Mouse (Mus musculus) lung, embryonic 14.5 days (tissue): ENCODE measurements around the gene Stxbp2. TPM values are rescaled to one million over a fixed set of nuclear protein-coding genes. Genes with fewer than 3 reads are reported as not detected.
A peak's percentile ranks its signal among the peaks of the same experiment; 100 is the strongest.

Source experiments
- ATAC-seq: fragments of 200-750 bp; cut with Nextera tagmentation; 2 replicates; pipeline ENCODE4 v1.8.0; 2017; ENCODE audit warnings: mild to moderate bottlenecking, moderate TSS enrichment, moderate library complexity; ENCODE audit not compliant: insufficient read depth
- DNase-seq: peaks from one replicate; pipeline ENCODE4 v3.0.0-alpha.2; 2015
- H3K27ac ChIP-seq: fragments of 300-500 bp; sonication (generic); 2 replicates; pipeline ENCODE4 v1.5.1; 2014; ENCODE audit warnings: low read depth, mild to moderate bottlenecking, moderate library complexity
- H3K27me3 ChIP-seq: fragments of 300-500 bp; sonication (generic); 2 replicates; pipeline ENCODE4 v1.6.1; 2014; ENCODE audit warnings: low read length, control low read depth; ENCODE audit not compliant: insufficient read depth
- H3K36me3 ChIP-seq: fragments of 300-500 bp; sonication (generic); 2 replicates; pipeline ENCODE4 v1.6.1; 2014; ENCODE audit warnings: control low read depth; ENCODE audit not compliant: insufficient read depth
- H3K4me1 ChIP-seq: fragments of 300-500 bp; sonication (generic); 2 replicates; pipeline ENCODE4 v1.6.1; 2014; ENCODE audit warnings: antibody characterized with exemption, control low read depth; ENCODE audit not compliant: insufficient read depth
- H3K4me2 ChIP-seq: fragments of 300-500 bp; sonication (generic); 2 replicates; pipeline ENCODE4 v1.6.1; 2014; ENCODE audit warnings: mild to moderate bottlenecking
- H3K4me3 ChIP-seq: fragments of 300-500 bp; sonication (generic); 2 replicates; pipeline ENCODE4 v1.5.1; 2014; ENCODE audit warnings: low read depth, low read length
- H3K9ac ChIP-seq: fragments of 300-500 bp; sonication (generic); 2 replicates; pipeline ENCODE4 v1.6.1; 2014
- H3K9me3 ChIP-seq: fragments of 300-500 bp; sonication (generic); 2 replicates; pipeline ENCODE4 v1.6.1; 2016; ENCODE audit warnings: low read depth, low read length, control low read depth
- CTCF ChIP-seq: IDR thresholded peaks from 2 replicates; pipeline ENCODE4 v1.5.1; 2016; ENCODE audit warnings: antibody characterized with exemption, low read depth
- WGBS: fragments of 180-500 bp; shearing (Covaris S2); extraction: QIAGEN DNeasy Blood & Tissue Kit; methylation state at CpG from one replicate; pipeline ENCODE4 v1.1.7; 2014; 5-methylcytosine and 5-hydroxymethylcytosine counted together
- polyA plus RNA-seq: library from polyadenylated mRNA; unstranded; fragments of >200 nt; fragmentation: Nextera tagmentation; extraction: Ambion mirVana; gene quantifications from 2 replicates; pipeline ENCODE4 v1.2.1, GENCODE M21; 2014

The Stxbp2 gene
- polyA plus RNA-seq, 1 experiment from 2014 or later: 64.0 TPM

DNA sequence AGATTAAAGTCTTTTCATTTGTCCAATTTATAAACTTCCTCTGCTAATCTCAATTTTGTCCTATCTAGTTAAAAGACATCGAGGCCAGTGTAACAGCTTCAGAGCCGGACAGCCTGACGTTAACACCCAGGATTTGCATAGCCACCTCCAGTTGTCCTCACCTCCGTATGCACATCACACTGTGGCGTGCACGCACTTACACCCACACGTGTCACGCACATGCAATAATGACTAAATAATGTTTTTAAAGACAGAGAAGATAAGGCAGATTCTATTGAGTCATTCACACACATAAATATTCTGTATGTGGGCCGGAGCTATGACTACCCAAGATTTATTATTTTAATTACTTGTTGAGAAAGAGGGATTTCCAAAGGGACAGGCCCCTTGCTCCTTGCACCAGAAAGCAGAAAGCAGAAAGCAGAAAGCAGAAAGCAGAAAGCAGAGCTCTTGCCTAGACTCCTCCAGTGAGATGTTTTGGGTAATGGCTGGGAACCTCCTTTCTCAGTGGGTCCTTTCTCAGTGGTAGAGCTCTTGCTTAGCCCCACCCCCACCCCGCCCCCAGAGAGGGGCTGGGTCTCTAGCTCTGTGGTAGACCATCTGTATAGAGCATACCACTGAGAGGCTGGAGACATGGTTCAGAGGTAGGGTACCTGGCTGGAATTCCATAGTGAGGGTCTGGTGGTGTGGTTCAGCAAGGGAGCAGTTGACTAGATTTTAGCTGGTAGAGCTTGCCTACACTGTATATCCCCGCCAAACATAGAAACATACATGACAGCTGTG is 24.2 kb downstream of the Stxbp2 start:
- Histone ChIP-seq H3K27ac (no peak overlapping the region), H3K9me3 (no peaks in the 10 kb centered on the region), H3K4me1 (no peaks in the 10 kb centered on the region), H3K4me3 (no peak overlapping the region), H3K9ac (no peak overlapping the region), H3K36me3 (no peaks in the 10 kb centered on the region), H3K27me3 (no peaks in the 10 kb centered on the region), H3K4me2 (no peak overlapping the region)
- ATAC-seq: no peak
- 58% methylated on average over 11 of the region's 11 CpGs for WGBS
- DNase-seq: no peak
- no peak for TF ChIP-seq CTCF

- Histone ChIP-seq H3K4me3 (no peak within 1 kb of the TSS), H3K9me3 (no peaks in the 10 kb centered on the region), H3K4me2 (no peak within 1 kb of the TSS), H3K27ac (no peak within 1 kb of the TSS), H3K27me3 (no peaks in the 10 kb centered on the region), H3K4me1 (no peaks in the 10 kb centered on the region), H3K9ac (no peak within 1 kb of the TSS), H3K36me3 (no peaks in the 10 kb centered on the region)
- no peak for ATAC-seq
- 54% methylated on average over 3 of the region's 3 CpGs for WGBS
- no peak for DNase-seq
- no peak for TF ChIP-seq CTCF
Measured at GRCm38 (mm10) chr8:3655526-3655925, 24.8 kb downstream of the Stxbp2 start, which contains the start of gene Retn. Retn (plus strand) TSS chr8:3655770.

- WGBS: 16% methylated on average over 7 of the region's 7 CpGs
- DNase-seq (peak; percentile 6), ATAC-seq (no peak)
- Histone ChIP-seq H3K4me1 (no peaks in the 10 kb centered on the region), H3K36me3 (no peaks in the 10 kb centered on the region), H3K9ac (no peak overlapping the region), H3K9me3 (no peaks in the 10 kb centered on the region), H3K27ac (no peak overlapping the region), H3K27me3 (no peaks in the 10 kb centered on the region), H3K4me3 (no peak overlapping the region), H3K4me2 (no peak overlapping the region)
- TF ChIP-seq CTCF: no peak
Measured at GRCm38 (mm10) chr8:3656725-3657381, 26.1 kb downstream of the Stxbp2 start.

GRCm38 (mm10) chr8:3660889-3661288 is 30.1 kb downstream of the Stxbp2 start:
- H3K9me3 ChIP-seq: no peaks in the 10 kb centered on the region
- TF ChIP-seq CTCF: no peak
- no peak overlapping the region for H3K4me3 ChIP-seq
- no peaks in the 10 kb centered on the region for H3K4me1 ChIP-seq
- no peaks in the 10 kb centered on the region for H3K36me3 ChIP-seq
- no peak overlapping the region for H3K4me2 ChIP-seq
- WGBS: 73% methylated on average over 8 of the region's 8 CpGs
- H3K27ac ChIP-seq: no peak overlapping the region
- no peak overlapping the region for H3K9ac ChIP-seq
- DNase-seq: no peak
- no peak for ATAC-seq
- H3K27me3 ChIP-seq: no peaks in the 10 kb centered on the region

- Histone ChIP-seq H3K27me3 (no peaks in the 10 kb centered on the region), H3K36me3 (no peaks in the 10 kb centered on the region), H3K4me3 (no peak overlapping the region), H3K27ac (no peak overlapping the region), H3K4me1 (no peaks in the 10 kb centered on the region), H3K4me2 (no peak overlapping the region), H3K9ac (no peak overlapping the region), H3K9me3 (no peaks in the 10 kb centered on the region)
- ATAC-seq (no peak), DNase-seq (no peak)
- TF ChIP-seq CTCF: no peak
- 55% methylated on average over 5 of the region's 5 CpGs for WGBS
Measured at GRCm38 (mm10) chr8:3664405-3664804, 33.6 kb downstream of the Stxbp2 start.

DNA sequence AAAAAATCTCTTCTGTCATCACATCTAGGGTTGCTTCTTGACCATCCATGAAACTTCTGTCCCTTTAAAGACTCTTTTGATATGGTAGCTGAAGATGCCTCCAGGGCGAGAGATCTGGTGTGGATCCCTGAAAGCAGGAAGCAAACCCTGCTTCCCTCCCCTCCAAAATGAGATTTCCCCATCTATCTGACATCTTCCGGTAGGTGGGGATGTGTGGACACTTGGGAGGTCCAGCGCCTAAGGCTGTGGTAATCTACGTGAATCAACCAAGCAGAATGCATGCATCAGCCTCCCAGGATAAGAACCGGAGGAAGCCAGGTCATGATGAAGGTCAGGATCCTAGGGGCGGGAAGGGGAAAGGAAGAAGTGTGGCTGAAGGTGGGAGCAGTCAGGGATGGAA is 34.8 kb downstream of the Stxbp2 start, which contains the start of gene Mcemp1:
Gene Mcemp1, plus strand, starts transcription at position 248 of the 400 bp plus-strand sequence.
- Histone ChIP-seq H3K4me2 (no peak within 1 kb of the TSS), H3K27me3 (no peaks in the 10 kb centered on the region), H3K27ac (no peak within 1 kb of the TSS), H3K4me3 (no peak within 1 kb of the TSS), H3K9ac (no peak within 1 kb of the TSS), H3K9me3 (no peaks in the 10 kb centered on the region), H3K4me1 (no peaks in the 10 kb centered on the region), H3K36me3 (no peaks in the 10 kb centered on the region)
- TF ChIP-seq CTCF: no peak
- ATAC-seq (no peak), DNase-seq (no peak)
- 71% methylated on average over 6 of the region's 6 CpGs for WGBS

- Histone ChIP-seq H3K4me2 (no peak overlapping the region), H3K27me3 (no peaks in the 10 kb centered on the region), H3K4me3 (no peak overlapping the region), H3K36me3 (no peaks in the 10 kb centered on the region), H3K9ac (no peak overlapping the region), H3K9me3 (no peaks in the 10 kb centered on the region), H3K27ac (no peak overlapping the region), H3K4me1 (no peaks in the 10 kb centered on the region)
- TF ChIP-seq CTCF: no peak
- DNase-seq (no peak), ATAC-seq (no peak)
- WGBS: 78% methylated on average over 2 of the region's 2 CpGs
Measured at GRCm38 (mm10) chr8:3670388-3670787, 39.6 kb downstream of the Stxbp2 start.
